Mouse (Mus musculus) lung, postnatal 0 days (tissue): Measurements from ENCODE around the gene Ms4a13. TPM values are rescaled to one million over a fixed set of nuclear protein-coding genes. Genes with fewer than 3 reads are reported as not detected.

Experiments used
- ATAC-seq: fragments of 200-750 bp; cut with Nextera tagmentation; 2 replicates; pipeline ENCODE4 v1.8.0; 2017; ENCODE audit warnings: moderate library complexity
- DNase-seq: peaks from one replicate; pipeline ENCODE4 v3.0.0-alpha.2; 2016; ENCODE audit warnings: low spot score
- H3K27ac ChIP-seq: fragments of 300-500 bp; sonication (generic); 2 replicates; pipeline ENCODE4 v1.5.1; 2014; ENCODE audit warnings: antibody characterized with exemption, mild to moderate bottlenecking, low read length, mixed read lengths
- H3K27me3 ChIP-seq: fragments of 300-500 bp; sonication (generic); replicated peaks from 2 replicates; pipeline ENCODE4 v1.6.1; 2014; ENCODE audit warnings: low read length, mixed read lengths; ENCODE audit not compliant: insufficient read depth
- H3K36me3 ChIP-seq: fragments of 300-500 bp; sonication (generic); 2 replicates; pipeline ENCODE4 v1.6.1; 2014; ENCODE audit warnings: low read length, mixed read lengths; ENCODE audit not compliant: insufficient read depth
- H3K4me1 ChIP-seq: fragments of 300-500 bp; sonication (generic); 2 replicates; pipeline ENCODE4 v1.6.1; 2014; ENCODE audit warnings: antibody characterized with exemption, low read depth, low read length, mixed read lengths; ENCODE audit not compliant: insufficient read depth
- H3K4me2 ChIP-seq: fragments of 300-500 bp; sonication (generic); replicated peaks from 2 replicates; pipeline ENCODE4 v1.6.1; 2014; ENCODE audit warnings: low read depth, mild to moderate bottlenecking, low read length, moderate library complexity, mixed read lengths
- H3K4me3 ChIP-seq: fragments of 300-500 bp; sonication (generic); 2 replicates; pipeline ENCODE4 v1.5.1; 2014; ENCODE audit warnings: low read depth, low read length
- H3K9ac ChIP-seq: fragments of 300-500 bp; sonication (generic); replicated peaks from 2 replicates; pipeline ENCODE4 v1.6.1; 2014; ENCODE audit warnings: low read depth, mild to moderate bottlenecking
- H3K9me3 ChIP-seq: fragments of 300-500 bp; sonication (generic); 2 replicates; pipeline ENCODE4 v1.6.1; 2016; ENCODE audit warnings: low read length, mixed read lengths
- CTCF ChIP-seq: IDR thresholded peaks from 2 replicates; pipeline ENCODE4 v1.5.1; 2016; ENCODE audit warnings: antibody characterized with exemption, mild to moderate bottlenecking
- EP300 ChIP-seq: IDR thresholded peaks from 2 replicates; pipeline ENCODE4 v1.6.1; 2016; ENCODE audit warnings: antibody characterized with exemption, mild to moderate bottlenecking, control low read depth
- WGBS: fragments of 180-500 bp; shearing (Covaris S2); extraction: QIAGEN DNeasy Blood & Tissue Kit; methylation state at CpG from one replicate; pipeline ENCODE4 v1.1.7; 2014; 5-methylcytosine and 5-hydroxymethylcytosine counted together
- polyA plus RNA-seq: library from polyadenylated mRNA; unstranded; fragments of >200 nt; fragmentation: Nextera tagmentation; extraction: Ambion mirVana; gene quantifications from 2 replicates; pipeline ENCODE4 v1.2.1, GENCODE M21; 2015

Gene Ms4a13
- not detected in 2 replicates for polyA plus RNA-seq

- H3K9ac ChIP-seq, result no peak within 1 kb of the TSS
- ATAC-seq (no peak), DNase-seq (no peak)
- no peak within 1 kb of the TSS for H3K4me3 ChIP-seq
- H3K27ac ChIP-seq, result no peak within 1 kb of the TSS
- H3K9me3 ChIP-seq, result no peaks in the 10 kb centered on the region
- no peaks in the 10 kb centered on the region for H3K4me1 ChIP-seq
- WGBS, result 61% methylated on average over 12 of the region's 12 CpGs
- TF ChIP-seq EP300 (no peak), CTCF (no peak)
- H3K27me3 ChIP-seq, result no peaks in the 10 kb centered on the region
- no peaks in the 10 kb centered on the region for H3K36me3 ChIP-seq
- H3K4me2 ChIP-seq, result no peak within 1 kb of the TSS
Observed at GRCm38 (mm10) chr19:11196546-11196945, at the start of gene Ms4a13. Gene Ms4a13, minus strand, starts transcription at chr19:11196737.

GRCm38 (mm10) chr19:11244230-11244629 lies 47.7 kb upstream of the Ms4a13 start:
- TF ChIP-seq EP300 (no peak), CTCF (no peak)
- Histone ChIP-seq H3K4me2 (no peak overlapping the region), H3K9ac (no peak overlapping the region), H3K4me1 (no peaks in the 10 kb centered on the region), H3K27ac (no peak overlapping the region), H3K27me3 (no peaks in the 10 kb centered on the region), H3K4me3 (no peak overlapping the region), H3K9me3 (no peaks in the 10 kb centered on the region), H3K36me3 (no peaks in the 10 kb centered on the region)
- DNase-seq (peak; percentile 20), ATAC-seq (no peak; the same call in 1 of the 2 replicates)

GRCm38 (mm10) chr19:11242560-11242959 lies 46.0 kb upstream of the Ms4a13 start:
- WGBS, result 48% methylated on average over 5 of the region's 5 CpGs

GRCm38 (mm10) chr19:11235820-11236219 lies 39.3 kb upstream of the Ms4a13 start:
- H3K27ac ChIP-seq, result no peak overlapping the region

More at GRCm38 (mm10) chr19:11242560-11242959, 46.0 kb upstream of the Ms4a13 start:
- Histone ChIP-seq H3K4me1 (no peaks in the 10 kb centered on the region), H3K4me3 (no peak overlapping the region), H3K4me2 (no peak overlapping the region), H3K27ac (no peak overlapping the region), H3K27me3 (no peaks in the 10 kb centered on the region), H3K36me3 (no peaks in the 10 kb centered on the region), H3K9me3 (no peaks in the 10 kb centered on the region), H3K9ac (no peak overlapping the region)
- TF ChIP-seq CTCF, result no peak
- no peak for TF ChIP-seq EP300
- DNase-seq, result no peak
- ATAC-seq, result no peak

GRCm38 (mm10) chr19:11234921-11235735 lies 38.6 kb upstream of the Ms4a13 start:
- DNase-seq, result no peak
- H3K4me3 ChIP-seq, result no peak overlapping the region
- H3K4me1 ChIP-seq, result no peaks in the 10 kb centered on the region

More at GRCm38 (mm10) chr19:11235820-11236219, 39.3 kb upstream of the Ms4a13 start:
- Histone ChIP-seq H3K4me3 (no peak overlapping the region), H3K36me3 (no peaks in the 10 kb centered on the region), H3K9ac (no peak overlapping the region), H3K4me2 (no peak overlapping the region), H3K4me1 (no peaks in the 10 kb centered on the region), H3K27me3 (no peaks in the 10 kb centered on the region), H3K9me3 (no peaks in the 10 kb centered on the region)
- no peak for ATAC-seq
- no peak for DNase-seq
- no peak for TF ChIP-seq CTCF
- TF ChIP-seq EP300, result no peak

GRCm38 (mm10) chr19:11234244-11234643 lies 37.7 kb upstream of the Ms4a13 start:
- Histone ChIP-seq H3K4me3 (no peak overlapping the region), H3K27ac (no peak overlapping the region), H3K4me2 (no peak overlapping the region), H3K4me1 (no peaks in the 10 kb centered on the region), H3K27me3 (no peaks in the 10 kb centered on the region), H3K36me3 (no peaks in the 10 kb centered on the region), H3K9ac (no peak overlapping the region), H3K9me3 (no peaks in the 10 kb centered on the region)
- TF ChIP-seq EP300 (no peak), CTCF (no peak)
- no peak for DNase-seq
- 67% methylated on average over 5 of the region's 5 CpGs for WGBS
- ATAC-seq, result no peak

More at GRCm38 (mm10) chr19:11234921-11235735, 38.6 kb upstream of the Ms4a13 start:
- no peaks in the 10 kb centered on the region for H3K27me3 ChIP-seq
- no peak for TF ChIP-seq EP300
- TF ChIP-seq CTCF, result no peak
- no peak overlapping the region for H3K4me2 ChIP-seq
- 48% methylated on average over 5 of the region's 5 CpGs for WGBS
- no peak overlapping the region for H3K27ac ChIP-seq
- no peaks in the 10 kb centered on the region for H3K9me3 ChIP-seq
- ATAC-seq, result no peak
- no peaks in the 10 kb centered on the region for H3K36me3 ChIP-seq
- H3K9ac ChIP-seq, result no peak overlapping the region
